Mouse (Mus musculus): ENCODE measurements around the gene Trpc7. TPM values are rescaled to one million over a fixed set of nuclear protein-coding genes. Genes with fewer than 3 reads are reported as not detected.

Gene Trpc7
- polyA plus RNA-seq, 1 experiment from 2014 or later, result 0.30 TPM

DNA sequence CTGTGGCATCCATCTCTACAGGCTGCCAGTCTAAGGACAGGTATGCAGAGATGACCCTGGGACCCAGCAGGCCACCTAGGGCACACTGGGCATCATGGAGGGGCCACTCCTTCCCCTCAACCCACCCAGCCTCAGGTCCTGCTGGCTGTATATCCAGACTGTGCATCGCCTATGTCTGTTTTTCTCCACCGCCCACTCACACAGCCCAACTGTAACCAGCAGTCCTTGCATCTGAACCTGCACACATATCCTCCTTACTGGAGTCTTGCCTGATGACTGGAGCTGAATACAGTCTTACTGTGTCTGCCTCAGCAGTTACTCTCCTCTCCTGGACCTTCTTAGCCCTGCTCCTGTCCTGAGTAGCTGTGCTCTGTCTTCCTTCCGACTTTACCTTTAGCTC is 114.1 kb downstream of the Trpc7 start:
- H3K4me2 ChIP-seq (replicated peaks), result no peak overlapping the region
- no peaks in the 10 kb centered on the region for H3K4me1 ChIP-seq (replicated peaks)
- no peaks in the 10 kb centered on the region for H3K9me3 ChIP-seq
- no peaks in the 10 kb centered on the region for H3K27me3 ChIP-seq (replicated peaks)
- H3K36me3 ChIP-seq, result no peaks in the 10 kb centered on the region
- no peak overlapping the region for H3K9ac ChIP-seq
- 86% methylated on average over 3 of the region's 3 CpGs for WGBS
- no peak overlapping the region for H3K27ac ChIP-seq
- no peak overlapping the region for H3K4me3 ChIP-seq (replicated peaks)
- no peak for ATAC-seq

DNA sequence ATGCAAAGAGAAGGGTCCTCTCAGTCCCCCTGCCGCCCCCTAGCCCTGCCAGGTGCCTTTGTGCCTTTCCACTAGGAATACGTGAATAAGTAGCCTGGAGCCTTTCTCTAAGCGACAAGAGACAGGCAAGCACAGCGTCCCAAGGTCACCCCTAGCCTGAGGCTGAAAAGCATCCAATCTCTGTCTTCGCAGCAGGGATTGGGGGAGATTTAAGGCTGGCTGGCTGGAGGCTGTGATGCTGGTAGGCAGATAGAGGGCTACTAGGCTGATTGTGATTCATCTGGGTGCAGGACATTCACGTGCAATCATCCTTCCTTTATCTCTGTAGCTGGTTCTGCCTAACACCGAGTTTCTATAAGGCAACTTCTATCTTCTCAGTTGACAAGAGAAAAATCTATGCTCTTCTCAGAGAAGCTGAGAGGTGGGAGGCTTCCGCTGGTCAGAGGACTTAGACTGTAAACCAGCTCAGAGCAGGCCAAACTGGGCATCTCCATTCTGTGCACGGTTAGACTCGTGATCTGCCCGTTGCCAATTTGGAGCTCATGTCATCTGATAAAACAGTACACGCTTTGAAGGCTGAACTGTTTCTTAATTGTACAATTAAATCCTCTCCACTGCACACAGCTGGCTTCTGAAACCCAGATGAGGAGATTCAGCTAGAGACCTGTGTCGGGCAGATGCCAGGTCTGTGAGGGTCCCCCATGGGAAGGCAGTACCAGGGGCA is 114.9 kb downstream of the Trpc7 start:
- Histone ChIP-seq H3K9ac (no peak overlapping the region), H3K4me3 (replicated peaks) (no peak overlapping the region), H3K4me1 (replicated peaks) (no peaks in the 10 kb centered on the region), H3K36me3 (no peaks in the 10 kb centered on the region), H3K27ac (no peak overlapping the region), H3K27me3 (replicated peaks) (no peaks in the 10 kb centered on the region), H3K4me2 (replicated peaks) (no peak overlapping the region), H3K9me3 (no peaks in the 10 kb centered on the region)
- WGBS, result 66% methylated on average over 13 of the region's 13 CpGs
- no peak for ATAC-seq

DNA sequence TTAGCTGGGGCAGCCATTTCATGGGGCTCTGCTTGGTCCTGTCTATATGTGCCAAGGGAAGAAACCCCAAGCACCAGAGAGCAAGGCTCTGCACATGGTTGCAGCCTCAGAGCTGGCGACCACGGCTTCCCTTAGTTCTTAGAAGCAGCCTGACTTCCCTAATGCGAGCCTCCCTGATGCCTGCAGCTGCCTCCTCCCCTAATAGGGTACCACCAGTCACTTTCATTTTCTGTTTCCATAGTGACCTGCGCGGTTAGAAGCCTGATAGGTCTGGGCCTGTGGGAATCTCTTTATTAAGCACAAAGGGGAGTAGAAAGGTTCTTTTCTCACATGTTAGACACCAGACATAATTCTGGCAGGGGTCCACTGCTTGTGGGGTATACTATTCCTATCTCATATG is 121.5 kb downstream of the Trpc7 start:
- Histone ChIP-seq H3K27ac (no peak overlapping the region), H3K9me3 (no peaks in the 10 kb centered on the region), H3K36me3 (no peaks in the 10 kb centered on the region), H3K4me2 (replicated peaks) (no peak overlapping the region), H3K27me3 (replicated peaks) (no peaks in the 10 kb centered on the region), H3K4me1 (replicated peaks) (0 out of 2 replicates have a peak, but pooled peaks cover 3% of the 10 kb centered on the region), H3K4me3 (replicated peaks) (no peak overlapping the region), H3K9ac (no peak overlapping the region)
- 42% methylated on average over 5 of the region's 5 CpGs for WGBS
- no peak for ATAC-seq

DNA sequence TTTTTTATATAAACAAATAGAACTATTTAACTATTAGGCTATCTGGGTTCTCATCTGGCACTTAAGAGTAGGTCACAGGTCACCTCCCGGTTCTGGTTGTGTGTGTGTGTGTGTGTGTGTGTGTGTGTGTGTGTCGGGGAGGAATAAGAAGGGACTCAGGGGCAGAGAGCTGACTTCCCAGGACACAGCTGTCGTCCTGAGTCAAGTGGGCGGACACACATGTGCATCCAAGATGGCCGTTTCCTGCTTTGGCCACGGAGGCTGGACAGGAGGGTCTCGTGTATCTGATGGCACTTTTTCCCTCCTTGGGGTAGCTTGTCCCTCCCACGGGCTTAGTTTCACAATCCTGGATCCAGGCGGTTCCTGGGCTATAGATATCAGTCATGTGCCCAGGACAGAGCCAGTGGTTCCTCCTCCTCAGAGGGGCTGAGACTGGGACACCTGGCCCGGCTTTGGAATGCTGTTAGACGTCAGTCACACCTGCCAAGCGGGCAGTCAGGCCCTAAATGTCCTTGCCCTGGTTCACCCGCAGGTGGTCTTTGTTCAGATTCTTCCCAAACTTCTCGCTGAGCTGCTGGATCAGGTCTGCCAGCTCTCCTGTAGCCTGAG is 122.4 kb downstream of the Trpc7 start:
- Histone ChIP-seq H3K9me3 (no peaks in the 10 kb centered on the region), H3K36me3 (no peaks in the 10 kb centered on the region), H3K4me3 (replicated peaks) (no peak overlapping the region), H3K9ac (no peak overlapping the region), H3K4me2 (replicated peaks) (no peak overlapping the region), H3K27ac (no peak overlapping the region), H3K4me1 (replicated peaks) (0 out of 2 replicates have a peak, but pooled peaks cover 3% of the 10 kb centered on the region), H3K27me3 (replicated peaks) (no peaks in the 10 kb centered on the region)
- 52% methylated on average over 14 of the region's 14 CpGs for WGBS
- ATAC-seq, result peak; percentile 62; the same call in 1 of the 2 replicates

DNA sequence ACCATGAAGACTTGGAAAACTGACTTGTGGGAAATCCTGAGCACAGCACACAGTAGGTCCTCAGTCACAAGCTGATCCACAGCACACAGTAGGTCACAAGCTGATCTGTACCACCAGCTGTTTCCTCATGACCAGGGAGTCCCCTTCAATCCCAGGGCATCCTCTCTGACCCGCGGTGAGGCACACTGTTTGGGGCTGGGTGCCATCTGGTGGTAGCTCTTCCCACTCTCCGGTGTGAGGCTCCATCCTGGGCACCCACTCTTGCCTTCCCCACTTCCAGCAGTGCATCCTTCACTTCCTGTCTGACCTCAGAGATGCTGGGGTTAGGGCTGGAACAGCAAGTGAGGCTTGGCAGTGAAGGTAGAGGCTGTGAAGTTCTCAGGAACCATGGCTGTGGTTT is 123.2 kb downstream of the Trpc7 start:
- Histone ChIP-seq H3K4me1 (replicated peaks) (0 out of 2 replicates have a peak, but pooled peaks cover 3% of the 10 kb centered on the region), H3K4me3 (replicated peaks) (no peak overlapping the region), H3K36me3 (no peaks in the 10 kb centered on the region), H3K9ac (no peak overlapping the region), H3K9me3 (no peaks in the 10 kb centered on the region), H3K27ac (no peak overlapping the region), H3K27me3 (replicated peaks) (no peaks in the 10 kb centered on the region), H3K4me2 (replicated peaks) (no peak overlapping the region)
- WGBS, result 33% methylated on average over 3 of the region's 3 CpGs
- no peak for ATAC-seq

DNA sequence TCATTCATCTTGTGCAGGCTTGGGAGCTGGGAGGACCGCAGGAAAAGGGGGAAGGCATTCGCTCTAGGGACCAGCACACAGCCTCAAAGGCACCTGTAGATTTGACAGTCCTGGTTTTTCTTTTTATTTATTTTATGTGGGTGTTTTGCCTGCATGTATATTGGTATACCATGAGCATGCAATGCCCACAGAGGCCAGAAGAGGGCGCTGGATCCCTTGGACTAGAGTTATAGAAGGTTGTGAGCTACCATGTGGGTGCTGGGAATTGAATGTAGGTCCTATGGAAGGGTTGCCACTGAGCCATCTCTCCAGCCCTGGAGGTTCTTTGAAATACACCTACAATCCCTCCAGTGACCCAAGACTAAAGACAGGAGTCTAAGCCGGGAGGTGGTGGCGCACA is 125.0 kb downstream of the Trpc7 start:
- Histone ChIP-seq H3K4me3 (replicated peaks) (no peak overlapping the region), H3K4me1 (replicated peaks) (0 out of 2 replicates have a peak, but pooled peaks cover 3% of the 10 kb centered on the region), H3K27ac (no peak overlapping the region), H3K36me3 (no peaks in the 10 kb centered on the region), H3K4me2 (replicated peaks) (no peak overlapping the region), H3K9ac (no peak overlapping the region), H3K27me3 (replicated peaks) (no peaks in the 10 kb centered on the region), H3K9me3 (no peaks in the 10 kb centered on the region)
- 66% methylated on average over 5 of the region's 5 CpGs for WGBS
- no peak for ATAC-seq

DNA sequence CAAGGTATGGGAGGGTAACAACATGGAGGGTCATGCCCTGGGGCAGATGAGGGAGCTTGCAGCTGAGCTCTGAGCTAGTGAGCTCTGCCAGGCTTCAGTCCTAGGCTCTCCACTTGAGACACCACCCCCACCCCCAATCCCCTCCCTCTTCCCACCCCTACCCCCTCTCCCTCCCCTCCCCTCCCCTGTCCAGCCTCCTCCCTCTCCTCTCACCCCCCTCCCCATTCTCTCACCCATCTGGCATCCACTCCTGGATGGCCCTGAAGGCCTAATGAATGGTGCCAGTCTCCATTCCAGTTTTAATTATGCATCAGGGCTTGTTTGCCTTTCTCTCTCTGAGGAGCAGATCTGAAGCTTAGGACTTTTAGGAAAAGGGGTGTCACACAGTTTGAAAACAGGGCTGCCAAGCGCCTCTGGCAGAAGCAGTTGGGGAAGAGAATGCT is 125.6 kb downstream of the Trpc7 start:
- WGBS, result 64% methylated on average over 1 of the region's 1 CpGs

DNA sequence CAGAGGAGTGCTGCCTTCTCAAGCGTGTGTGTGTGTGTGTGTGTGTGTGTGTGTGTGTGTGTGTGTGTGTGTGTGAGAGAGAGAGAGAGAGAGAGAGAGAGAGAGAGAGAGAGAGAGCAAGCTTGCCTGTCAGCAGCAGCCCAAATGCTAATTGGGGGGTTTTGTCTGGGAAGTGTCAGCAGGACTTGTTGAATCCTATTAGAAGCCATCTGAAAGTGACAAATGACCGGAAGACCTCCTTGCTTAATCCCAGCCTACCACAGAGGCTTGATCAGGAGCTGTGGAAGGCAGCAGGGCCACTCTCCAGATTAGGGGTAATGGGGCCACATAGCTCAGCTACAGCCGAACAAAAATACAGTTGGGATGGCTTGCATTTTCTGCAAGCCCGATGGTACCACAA is 126.4 kb downstream of the Trpc7 start:
- WGBS, result 33% methylated on average over 4 of the region's 4 CpGs

More for the DNA sequence above, 125.6 kb downstream of the Trpc7 start:
- no peak overlapping the region for H3K4me3 ChIP-seq (replicated peaks)
- H3K9ac ChIP-seq, result no peak overlapping the region
- no peak overlapping the region for H3K4me2 ChIP-seq (replicated peaks)
- H3K9me3 ChIP-seq, result no peaks in the 10 kb centered on the region
- H3K27me3 ChIP-seq (replicated peaks), result no peaks in the 10 kb centered on the region
- no peak overlapping the region for H3K27ac ChIP-seq
- H3K36me3 ChIP-seq, result no peaks in the 10 kb centered on the region
- H3K4me1 ChIP-seq (replicated peaks), result 0 out of 2 replicates have a peak, but pooled peaks cover 3% of the 10 kb centered on the region
- no peak for ATAC-seq

DNA sequence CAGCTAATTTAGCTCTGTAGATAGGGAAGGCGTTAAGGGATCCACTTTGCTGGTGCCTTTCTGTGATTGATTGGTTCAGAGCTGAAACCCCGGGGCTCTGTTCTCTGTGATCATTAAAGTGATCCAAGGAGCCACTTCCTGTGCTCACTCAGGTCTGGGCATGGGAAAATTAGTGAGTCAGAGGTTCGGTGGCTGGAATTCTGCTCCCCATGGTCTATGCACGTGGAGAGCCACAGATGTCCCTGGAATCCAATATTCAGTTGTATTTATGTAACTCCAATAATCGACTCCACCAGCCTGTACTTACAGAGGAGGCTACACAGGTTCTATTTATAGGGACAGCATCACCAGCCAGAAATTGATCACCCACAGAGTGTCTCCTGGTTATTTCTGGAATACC is 129.6 kb downstream of the Trpc7 start:
- Histone ChIP-seq H3K36me3 (no peaks in the 10 kb centered on the region), H3K27ac (no peak overlapping the region), H3K4me2 (replicated peaks) (no peak overlapping the region), H3K9ac (no peak overlapping the region), H3K4me1 (replicated peaks) (peaks cover 12% of the 10 kb centered on the region), H3K4me3 (replicated peaks) (no peak overlapping the region), H3K9me3 (no peaks in the 10 kb centered on the region), H3K27me3 (replicated peaks) (no peaks in the 10 kb centered on the region)
- WGBS, result 40% methylated on average over 5 of the region's 5 CpGs
- no peak for ATAC-seq

More for the DNA sequence above, 126.4 kb downstream of the Trpc7 start:
- no peak overlapping the region for H3K4me3 ChIP-seq (replicated peaks)
- no peak overlapping the region for H3K27ac ChIP-seq
- H3K4me2 ChIP-seq (replicated peaks), result no peak overlapping the region
- H3K9me3 ChIP-seq, result no peaks in the 10 kb centered on the region
- H3K9ac ChIP-seq, result no peak overlapping the region
- H3K27me3 ChIP-seq (replicated peaks), result no peaks in the 10 kb centered on the region
- peaks cover 8% of the 10 kb centered on the region; the same call in 1 of the 2 replicates for H3K4me1 ChIP-seq (replicated peaks)
- ATAC-seq, result no peak
- no peaks in the 10 kb centered on the region for H3K36me3 ChIP-seq

DNA sequence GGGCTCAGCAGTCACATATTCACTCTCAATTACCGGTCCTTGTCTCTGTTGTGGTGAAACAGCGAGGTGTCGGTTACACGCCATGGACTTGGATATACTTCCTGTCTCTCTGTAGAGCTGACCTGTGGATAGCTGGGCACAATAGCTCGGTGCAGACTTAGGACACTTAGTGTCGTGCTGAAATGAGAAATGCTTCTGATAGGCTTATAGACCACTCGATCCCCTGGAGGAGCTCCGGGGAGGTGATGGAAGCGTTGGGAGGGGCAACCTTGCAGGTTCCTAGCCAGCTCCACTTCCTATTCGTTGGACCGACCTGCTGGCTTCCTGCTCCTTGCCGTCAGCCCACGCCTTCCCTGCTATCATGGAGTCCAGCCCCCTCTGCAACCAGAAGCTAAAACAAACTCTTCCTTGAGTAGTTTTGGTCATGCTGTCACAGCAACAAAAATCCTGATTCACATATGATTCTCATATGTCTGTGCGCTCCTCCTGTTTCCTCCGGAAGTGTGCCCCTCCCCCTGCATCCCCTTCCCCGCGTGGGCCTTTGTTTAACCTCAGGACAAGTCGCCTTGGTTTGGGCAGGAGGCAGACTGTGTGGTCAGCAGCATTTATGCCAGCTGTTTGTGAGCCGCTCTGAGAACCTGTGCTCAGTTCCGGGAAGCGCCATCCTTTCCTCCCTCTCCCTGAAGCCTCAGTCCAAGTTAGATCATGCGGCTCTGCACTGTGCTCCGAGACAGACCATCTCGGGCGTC is 130.3 kb downstream of the Trpc7 start:
- Histone ChIP-seq H3K9me3 (no peaks in the 10 kb centered on the region), H3K4me2 (replicated peaks) (peak overlapping the region; percentile 48), H3K27ac (no peak overlapping the region), H3K9ac (no peak overlapping the region), H3K27me3 (replicated peaks) (0 out of 2 replicates have a peak, but pooled peaks cover 4% of the 10 kb centered on the region), H3K4me1 (replicated peaks) (peaks cover 12% of the 10 kb centered on the region), H3K36me3 (no peaks in the 10 kb centered on the region), H3K4me3 (replicated peaks) (0 out of 2 replicates have a peak overlapping the region, but pooled peaks have one; percentile 7)
- 39% methylated on average over 25 of the region's 25 CpGs for WGBS
- peak; percentile 39; the same call in 1 of the 2 replicates for ATAC-seq

DNA sequence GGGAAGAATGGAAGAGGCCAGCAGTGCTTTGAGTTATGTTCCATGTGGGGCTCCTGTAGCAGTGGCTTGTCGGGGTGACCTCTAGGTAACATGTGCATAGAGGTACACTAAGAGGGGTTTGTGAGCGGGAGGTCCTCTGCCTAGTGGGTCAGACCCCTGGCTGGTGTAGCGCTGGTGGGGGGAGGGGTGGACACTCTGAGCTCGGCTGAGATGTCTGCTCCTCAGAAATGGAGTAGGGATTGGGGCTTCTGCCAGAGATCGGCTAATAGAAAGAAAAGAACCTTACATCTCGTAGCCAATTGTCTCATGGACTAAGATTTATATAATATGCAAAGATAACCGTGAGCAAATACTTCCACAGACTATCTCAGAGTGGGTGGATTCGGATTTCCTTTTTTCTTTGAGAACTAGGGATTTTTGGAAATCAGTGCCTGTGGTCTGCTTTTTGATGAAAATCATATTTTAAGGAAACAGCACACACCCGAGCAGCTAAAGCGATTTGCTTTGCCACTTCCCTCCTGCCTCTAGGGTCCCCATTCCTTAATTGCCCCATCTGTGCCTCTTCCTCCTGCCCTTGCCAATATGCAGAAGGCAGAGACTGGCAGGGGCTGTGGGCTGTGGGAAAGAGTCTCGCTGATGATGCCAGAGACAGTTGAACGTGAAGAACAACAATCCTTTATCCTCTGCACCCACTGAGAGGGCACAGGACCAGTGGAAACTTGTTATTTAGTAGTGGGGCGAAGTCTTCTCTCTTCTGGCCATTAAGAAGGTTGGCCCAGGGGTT is 133.2 kb downstream of the Trpc7 start:
- WGBS, result 36% methylated on average over 13 of the region's 13 CpGs
- ATAC-seq, result no peak
- Histone ChIP-seq H3K4me3 (replicated peaks) (no peak overlapping the region), H3K4me1 (replicated peaks) (peaks cover 9% of the 10 kb centered on the region), H3K9ac (no peak overlapping the region), H3K27me3 (replicated peaks) (0 out of 2 replicates have a peak, but pooled peaks cover 4% of the 10 kb centered on the region), H3K36me3 (no peaks in the 10 kb centered on the region), H3K4me2 (replicated peaks) (no peak overlapping the region), H3K9me3 (no peaks in the 10 kb centered on the region), H3K27ac (no peak overlapping the region)
